Mouse (Mus musculus): Measurements from ENCODE around the gene Dnajc4. TPM values are rescaled to one million over a fixed set of nuclear protein-coding genes. Genes with fewer than 3 reads are reported as not detected.

Gene Dnajc4
- polyA plus RNA-seq, 2 experiments: 24.4 to 32.4 TPM

GRCm38 (mm10) chr19:7039088-7039720 lies 46.8 kb upstream of the Dnajc4 start:
- peaks cover 11% of the 10 kb centered on the region for H3K4me1 ChIP-seq (ENCODE audit: control insufficient read depth, insufficient read depth, low read length)
- peak overlapping the region; percentile 92 for H3K9ac ChIP-seq (ENCODE audit: low read depth, low read length, severe bottlenecking)
- 3% methylated on average over 27 of the region's 35 CpGs for WGBS
- no peak for TF ChIP-seq POLR2A (IDR thresholded peaks at IDR 0.05; ENCODE audit: borderline replicate concordance, extremely low read depth, insufficient read depth, insufficient read length)
- H3K36me3 ChIP-seq (ENCODE audit: control insufficient read depth, insufficient read depth, low read length): peaks cover 20% of the 10 kb centered on the region
- H3K4me2 ChIP-seq (replicated peaks; ENCODE audit: low read depth, low read length, severe bottlenecking): peak overlapping the region; percentile 66
- DNase-seq (ENCODE audit: low spot score) (peak; percentile 60), ATAC-seq (ENCODE audit: low FRiP score, low read depth) (peak; percentile 4; the same call in 1 of the 2 replicates)
- H3K4me3 ChIP-seq (replicated peaks; ENCODE audit: low read length): peak overlapping the region; percentile 93
- no peaks in the 10 kb centered on the region for H3K27me3 ChIP-seq (ENCODE audit: control insufficient read depth, insufficient read depth, low read length)
- peak overlapping the region; percentile 81 for H3K27ac ChIP-seq (replicated peaks; ENCODE audit: low read depth, low read length)
- H3K9me3 ChIP-seq (ENCODE audit: control insufficient read depth, low read length): no peaks in the 10 kb centered on the region

- Histone ChIP-seq H3K4me2 (replicated peaks; ENCODE audit: low read depth, low read length, severe bottlenecking) (no peak overlapping the region), H3K27me3 (ENCODE audit: control insufficient read depth, insufficient read depth, low read length) (no peaks in the 10 kb centered on the region), H3K9me3 (ENCODE audit: control insufficient read depth, low read length) (no peaks in the 10 kb centered on the region), H3K27ac (replicated peaks; ENCODE audit: low read depth, low read length) (no peak overlapping the region), H3K4me1 (ENCODE audit: control insufficient read depth, insufficient read depth, low read length) (peaks cover 5% of the 10 kb centered on the region), H3K36me3 (ENCODE audit: control insufficient read depth, insufficient read depth, low read length) (peaks cover 71% of the 10 kb centered on the region), H3K4me3 (replicated peaks; ENCODE audit: low read length) (no peak overlapping the region), H3K9ac (ENCODE audit: low read depth, low read length, severe bottlenecking) (no peak overlapping the region)
- WGBS: 90% methylated on average over 5 of the region's 5 CpGs
- DNase-seq (ENCODE audit: low spot score) (no peak), ATAC-seq (ENCODE audit: low FRiP score, low read depth) (no peak)
- TF ChIP-seq POLR2A (IDR thresholded peaks at IDR 0.05; ENCODE audit: borderline replicate concordance, extremely low read depth, insufficient read depth, insufficient read length): no peak
These were observed 41.6 kb upstream of the Dnajc4 start for GRCm38 (mm10) chr19:7034006-7034405.

- DNase-seq (ENCODE audit: low spot score) (no peak), ATAC-seq (ENCODE audit: low FRiP score, low read depth) (no peak)
- Histone ChIP-seq H3K27ac (replicated peaks; ENCODE audit: low read depth, low read length) (no peak overlapping the region), H3K9ac (ENCODE audit: low read depth, low read length, severe bottlenecking) (no peak overlapping the region), H3K4me1 (ENCODE audit: control insufficient read depth, insufficient read depth, low read length) (no peaks in the 10 kb centered on the region), H3K27me3 (ENCODE audit: control insufficient read depth, insufficient read depth, low read length) (no peaks in the 10 kb centered on the region), H3K36me3 (ENCODE audit: control insufficient read depth, insufficient read depth, low read length) (peaks cover 95% of the 10 kb centered on the region), H3K9me3 (ENCODE audit: control insufficient read depth, low read length) (no peaks in the 10 kb centered on the region), H3K4me3 (replicated peaks; ENCODE audit: low read length) (no peak overlapping the region), H3K4me2 (replicated peaks; ENCODE audit: low read depth, low read length, severe bottlenecking) (no peak overlapping the region)
- no peak for TF ChIP-seq POLR2A (IDR thresholded peaks at IDR 0.05; ENCODE audit: borderline replicate concordance, extremely low read depth, insufficient read depth, insufficient read length)
- 93% methylated on average over 5 of the region's 5 CpGs for WGBS
These were observed 37.2 kb upstream of the Dnajc4 start for GRCm38 (mm10) chr19:7029531-7029930.

- H3K36me3 ChIP-seq (ENCODE audit: control insufficient read depth, insufficient read depth, low read length): peaks cover 72% of the 10 kb centered on the region
- no peak overlapping the region for H3K4me3 ChIP-seq (replicated peaks; ENCODE audit: low read length)
- 0 out of 2 replicates have a peak, but pooled peaks have one; percentile 21 for ATAC-seq (ENCODE audit: low FRiP score, low read depth)
- no peak overlapping the region for H3K9ac ChIP-seq (ENCODE audit: low read depth, low read length, severe bottlenecking)
- no peak overlapping the region for H3K27ac ChIP-seq (replicated peaks; ENCODE audit: low read depth, low read length)
- 54% methylated on average over 3 of the region's 3 CpGs for WGBS
- no peaks in the 10 kb centered on the region for H3K4me1 ChIP-seq (ENCODE audit: control insufficient read depth, insufficient read depth, low read length)
- TF ChIP-seq POLR2A (IDR thresholded peaks at IDR 0.05; ENCODE audit: borderline replicate concordance, extremely low read depth, insufficient read depth, insufficient read length): no peak
- DNase-seq (ENCODE audit: low spot score): peak; percentile 60
- H3K9me3 ChIP-seq (ENCODE audit: control insufficient read depth, low read length): no peaks in the 10 kb centered on the region
- no peaks in the 10 kb centered on the region for H3K27me3 ChIP-seq (ENCODE audit: control insufficient read depth, insufficient read depth, low read length)
- H3K4me2 ChIP-seq (replicated peaks; ENCODE audit: low read depth, low read length, severe bottlenecking): no peak overlapping the region
These were observed 27.9 kb upstream of the Dnajc4 start for GRCm38 (mm10) chr19:7020224-7020641.

- no peak within 1 kb of the TSS for H3K4me2 ChIP-seq (replicated peaks; ENCODE audit: low read depth, low read length, severe bottlenecking)
- ATAC-seq (ENCODE audit: low FRiP score, low read depth): no peak
- TF ChIP-seq POLR2A (IDR thresholded peaks at IDR 0.05; ENCODE audit: borderline replicate concordance, extremely low read depth, insufficient read depth, insufficient read length): no peak
- 78% methylated on average over 5 of the region's 5 CpGs for WGBS
- no peak within 1 kb of the TSS for H3K27ac ChIP-seq (replicated peaks; ENCODE audit: low read depth, low read length)
- H3K9me3 ChIP-seq (ENCODE audit: control insufficient read depth, low read length): no peaks in the 10 kb centered on the region
- peaks cover 62% of the 10 kb centered on the region for H3K36me3 ChIP-seq (ENCODE audit: control insufficient read depth, insufficient read depth, low read length)
- no peak within 1 kb of the TSS for H3K9ac ChIP-seq (ENCODE audit: low read depth, low read length, severe bottlenecking)
- no peak for DNase-seq (ENCODE audit: low spot score)
- H3K4me1 ChIP-seq (ENCODE audit: control insufficient read depth, insufficient read depth, low read length): no peaks in the 10 kb centered on the region
- no peaks in the 10 kb centered on the region for H3K27me3 ChIP-seq (ENCODE audit: control insufficient read depth, insufficient read depth, low read length)
- no peak within 1 kb of the TSS for H3K4me3 ChIP-seq (replicated peaks; ENCODE audit: low read length)
These were observed 26.8 kb upstream of the Dnajc4 start, which contains the start of gene Fermt3 for GRCm38 (mm10) chr19:7019191-7019590. Gene Fermt3 (minus strand): TSS chr19:7019469.
